Mouse (Mus musculus) midbrain, embryonic 14.5 days (tissue): ENCODE data around the gene Acd. TPM values are rescaled to one million over a fixed set of nuclear protein-coding genes. Genes with fewer than 3 reads are reported as not detected.
A peak's percentile ranks its signal among the peaks of the same experiment; 100 is the strongest.

ENCODE experiments used
- ATAC-seq: fragments of 200-750 bp; cut with Nextera tagmentation; 2 replicates; pipeline ENCODE4 v1.8.0; 2017; ENCODE audit warnings: moderate number of reproducible peaks, moderate library complexity; ENCODE audit not compliant: low FRiP score, low TSS enrichment
- DNase-seq: peaks from one replicate; pipeline ENCODE4 v3.0.0-alpha.2; 2015
- H3K27ac ChIP-seq: fragments of 300-500 bp; sonication (generic); replicated peaks from 2 replicates; pipeline ENCODE4 v1.5.1; 2014; ENCODE audit warnings: mild to moderate bottlenecking, low read depth, low read length, moderate library complexity
- H3K27me3 ChIP-seq: fragments of 300-500 bp; sonication (generic); 2 replicates; pipeline ENCODE4 v1.6.1; 2014; ENCODE audit warnings: low read length, control low read depth, mixed read lengths; ENCODE audit not compliant: control insufficient read depth, insufficient read depth
- H3K36me3 ChIP-seq: fragments of 300-500 bp; sonication (generic); 2 replicates; pipeline ENCODE4 v1.6.1; 2014; ENCODE audit warnings: low read length, control low read depth; ENCODE audit not compliant: control insufficient read depth, insufficient read depth
- H3K4me1 ChIP-seq: fragments of 300-500 bp; sonication (generic); 2 replicates; pipeline ENCODE4 v1.6.1; 2014; ENCODE audit warnings: mild to moderate bottlenecking, antibody characterized with exemption, low read length, control low read depth; ENCODE audit not compliant: control insufficient read depth, insufficient read depth
- H3K4me2 ChIP-seq: fragments of 300-500 bp; sonication (generic); 2 replicates; pipeline ENCODE4 v1.6.1; 2014; ENCODE audit warnings: mild to moderate bottlenecking, low read length, moderate library complexity
- H3K4me3 ChIP-seq: fragments of 300-500 bp; sonication (generic); replicated peaks from 2 replicates; pipeline ENCODE4 v1.5.1; 2014; ENCODE audit warnings: low read depth, low read length
- H3K9ac ChIP-seq: fragments of 300-500 bp; sonication (generic); replicated peaks from 2 replicates; pipeline ENCODE4 v1.6.1; 2014; ENCODE audit warnings: mild to moderate bottlenecking, low read length, moderate library complexity
- H3K9me3 ChIP-seq: fragments of 300-500 bp; sonication (generic); 2 replicates; pipeline ENCODE4 v1.6.1; 2016; ENCODE audit warnings: low read length, control low read depth, mixed read lengths; ENCODE audit not compliant: control insufficient read depth
- WGBS: fragments of 180-500 bp; shearing (Covaris S2); extraction: QIAGEN DNeasy Blood & Tissue Kit; methylation state at CpG from one replicate; pipeline ENCODE4 v1.1.7; 2014; 5-methylcytosine and 5-hydroxymethylcytosine counted together
- polyA plus RNA-seq: library from polyadenylated mRNA; unstranded; fragments of >200 nt; fragmentation: Nextera tagmentation; extraction: Ambion mirVana; gene quantifications from 2 replicates; pipeline ENCODE4 v1.2.1, GENCODE M21; 2014

Gene Acd
- polyA plus RNA-seq, 1 experiment from 2014 or later: 86.3 TPM

DNA sequence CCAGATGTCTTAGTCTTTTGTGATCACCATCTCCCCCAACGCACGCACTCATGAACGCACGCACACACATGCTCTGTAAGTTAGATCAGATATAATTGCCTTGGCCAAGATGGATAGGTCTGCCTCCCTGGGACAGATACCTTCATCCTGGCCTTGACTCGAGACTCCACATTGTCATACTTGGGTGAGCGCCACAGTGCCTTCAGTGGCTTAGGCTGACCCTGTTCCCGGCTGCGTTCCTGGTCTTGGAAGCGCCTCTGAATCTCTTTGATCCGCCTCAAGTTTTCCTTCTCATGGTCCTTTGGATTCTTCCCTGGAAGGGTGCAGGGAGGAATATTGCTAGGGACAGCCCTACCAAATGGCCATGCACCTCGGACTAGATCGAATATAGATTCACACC lies 5.5 kb upstream of the Acd start:
- no peak overlapping the region for H3K9ac ChIP-seq
- no peak for ATAC-seq

DNA sequence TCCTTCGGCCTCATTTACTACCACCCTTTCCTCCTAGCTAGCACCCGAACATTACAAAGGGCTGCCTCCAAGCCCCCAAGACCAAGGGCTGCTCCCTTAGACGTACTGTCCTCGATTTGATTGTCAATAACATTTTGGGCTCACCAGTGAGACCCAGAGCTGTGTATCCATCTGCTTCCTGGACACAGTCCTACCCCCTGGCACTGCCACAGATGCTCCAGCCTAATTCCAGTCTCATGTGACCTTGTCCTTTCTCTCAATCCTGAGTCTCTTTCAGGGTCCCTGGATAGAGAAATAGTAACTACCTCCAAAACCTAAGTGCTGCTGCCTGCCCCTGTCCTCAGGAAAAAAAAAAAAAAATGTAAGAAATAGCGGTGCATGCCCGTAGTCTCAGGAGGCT lies 4.1 kb upstream of the Acd start:
- H3K27me3 ChIP-seq: no peaks in the 10 kb centered on the region
- H3K4me2 ChIP-seq: no peak overlapping the region
- H3K27ac ChIP-seq: no peak overlapping the region
- 91% methylated on average over 6 of the region's 6 CpGs for WGBS
- no peaks in the 10 kb centered on the region for H3K9me3 ChIP-seq
- DNase-seq (no peak), ATAC-seq (no peak)
- no peak overlapping the region for H3K4me3 ChIP-seq
- H3K4me1 ChIP-seq: peaks cover 26% of the 10 kb centered on the region
- peaks cover 11% of the 10 kb centered on the region; the same call in 1 of the 2 replicates for H3K36me3 ChIP-seq
- no peak overlapping the region for H3K9ac ChIP-seq

More for the DNA sequence above, 5.5 kb upstream of the Acd start:
- Histone ChIP-seq H3K27me3 (no peaks in the 10 kb centered on the region), H3K27ac (no peak overlapping the region), H3K4me2 (peak overlapping the region; percentile 97), H3K9me3 (no peaks in the 10 kb centered on the region), H3K4me3 (no peak overlapping the region), H3K4me1 (peaks cover 20% of the 10 kb centered on the region), H3K36me3 (peaks cover 11% of the 10 kb centered on the region; the same call in 1 of the 2 replicates)
- no peak for DNase-seq
- WGBS: 73% methylated on average over 12 of the region's 12 CpGs

DNA sequence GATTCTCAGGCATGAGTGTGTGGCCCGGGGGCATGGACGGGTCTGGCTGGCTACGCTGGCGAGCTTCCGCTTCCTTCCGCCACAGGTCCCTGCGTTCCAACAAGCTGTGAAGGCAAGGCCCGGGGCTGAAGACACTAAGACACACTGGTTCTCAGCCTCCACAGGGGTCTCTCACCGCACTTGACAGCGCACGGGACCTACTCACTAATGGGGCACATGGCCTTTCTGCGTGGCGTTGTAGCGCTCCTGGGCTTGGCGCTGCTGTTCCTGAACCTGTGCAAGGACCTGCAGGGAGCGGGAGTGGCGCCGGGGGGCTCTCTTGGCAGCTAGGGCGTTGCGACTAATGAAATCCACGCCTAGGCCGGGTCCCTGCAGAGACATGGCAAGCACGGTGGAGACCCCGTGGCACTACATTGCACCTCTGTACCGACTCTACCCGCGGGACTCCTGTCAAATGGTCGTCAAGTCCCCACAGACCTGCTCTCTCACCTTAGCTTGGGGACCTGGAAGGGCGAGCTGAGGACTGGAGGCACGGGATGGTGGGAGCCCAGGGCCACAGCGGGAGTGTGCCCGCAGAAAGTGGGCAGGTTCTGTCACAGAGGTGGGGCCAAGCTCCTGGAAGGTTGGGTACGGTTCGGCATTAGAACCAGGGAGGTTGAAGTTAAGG lies 3.4 kb upstream of the Acd start:
- peaks cover 15% of the 10 kb centered on the region; the same call in 1 of the 2 replicates for H3K36me3 ChIP-seq
- WGBS: 94% methylated on average over 34 of the region's 34 CpGs
- H3K27ac ChIP-seq: no peak overlapping the region
- H3K4me3 ChIP-seq: no peak overlapping the region
- no peak overlapping the region for H3K9ac ChIP-seq
- H3K9me3 ChIP-seq: no peaks in the 10 kb centered on the region
- no peaks in the 10 kb centered on the region for H3K27me3 ChIP-seq
- DNase-seq (no peak), ATAC-seq (no peak)
- no peak overlapping the region for H3K4me2 ChIP-seq
- peaks cover 28% of the 10 kb centered on the region for H3K4me1 ChIP-seq

DNA sequence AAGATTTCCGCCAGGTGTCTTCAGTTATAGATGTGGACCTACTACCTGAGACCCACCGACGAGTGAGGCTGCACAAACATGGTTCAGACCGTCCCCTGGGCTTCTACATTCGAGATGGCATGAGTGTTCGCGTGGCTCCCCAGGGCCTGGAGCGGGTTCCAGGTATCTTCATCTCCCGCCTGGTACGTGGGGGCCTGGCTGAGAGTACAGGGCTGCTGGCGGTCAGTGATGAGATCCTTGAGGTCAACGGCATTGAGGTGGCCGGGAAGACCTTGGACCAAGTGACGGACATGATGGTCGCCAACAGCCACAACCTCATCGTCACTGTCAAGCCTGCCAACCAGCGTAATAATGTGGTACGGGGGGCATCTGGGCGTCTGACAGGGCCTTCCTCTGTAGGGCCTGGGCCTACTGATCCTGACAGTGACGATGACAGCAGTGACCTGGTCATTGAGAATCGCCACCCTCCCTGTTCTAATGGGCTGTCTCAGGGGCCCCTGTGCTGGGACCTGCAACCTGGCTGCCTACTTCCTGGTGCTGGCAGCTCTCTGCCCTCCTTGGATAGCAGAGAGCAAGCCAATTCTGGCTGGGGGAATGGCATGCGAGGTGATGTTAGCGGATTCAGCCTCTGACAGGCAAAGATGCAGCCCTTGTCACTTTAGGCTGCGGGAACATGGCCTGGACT lies 2.0 kb upstream of the Acd start:
- peaks cover 24% of the 10 kb centered on the region for H3K4me1 ChIP-seq
- H3K9me3 ChIP-seq: no peaks in the 10 kb centered on the region
- H3K27me3 ChIP-seq: no peaks in the 10 kb centered on the region
- H3K4me2 ChIP-seq: no peak overlapping the region
- DNase-seq: no peak
- 91% methylated on average over 24 of the region's 24 CpGs for WGBS
- H3K27ac ChIP-seq: no peak overlapping the region
- H3K36me3 ChIP-seq: peaks cover 27% of the 10 kb centered on the region
- H3K9ac ChIP-seq: no peak overlapping the region
- no peak overlapping the region for H3K4me3 ChIP-seq
- no peak for ATAC-seq

DNA sequence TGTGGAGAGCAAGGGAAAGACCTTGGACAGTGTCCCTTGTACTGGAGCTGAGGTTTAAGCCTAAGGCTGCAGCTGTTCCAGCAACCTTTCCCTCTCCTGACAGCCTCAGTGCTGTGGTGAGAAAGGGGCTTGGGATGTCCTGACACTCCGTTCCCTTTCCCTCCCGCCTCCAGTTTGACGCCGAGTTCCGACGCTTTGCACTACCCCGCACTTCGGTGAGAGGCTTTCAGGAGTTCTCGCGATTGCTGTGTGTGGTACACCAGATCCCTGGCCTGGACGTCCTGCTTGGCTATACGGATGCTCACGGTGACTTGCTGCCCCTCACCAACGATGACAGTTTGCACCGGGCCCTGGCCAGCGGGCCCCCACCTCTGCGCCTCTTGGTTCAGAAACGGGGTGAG lies 1.1 kb upstream of the Acd start:
- peak; percentile 9; the same call in 1 of the 2 replicates for ATAC-seq
- 25% methylated on average over 18 of the region's 18 CpGs for WGBS
- DNase-seq: peak; percentile 33

DNA sequence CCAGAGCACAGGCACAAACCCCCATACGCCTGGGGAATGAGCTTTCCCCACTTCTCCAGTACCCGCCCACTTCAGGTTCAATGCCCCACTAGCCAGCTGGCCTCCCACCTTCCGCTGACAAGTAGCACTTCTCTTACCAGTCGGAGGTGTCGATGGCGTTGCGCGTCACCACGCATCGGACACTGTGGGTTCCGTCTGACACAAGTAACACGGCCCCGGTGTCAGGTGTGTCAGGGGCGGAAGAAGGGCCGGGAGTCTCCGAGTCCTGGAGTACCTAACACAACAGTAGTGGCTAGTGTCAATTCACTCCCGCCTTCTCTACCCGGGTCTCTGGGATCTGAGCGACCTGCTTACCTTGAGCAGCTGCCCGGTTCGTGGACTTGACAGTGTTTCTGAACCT lies 336 bp downstream of the Acd start:
- Histone ChIP-seq H3K36me3 (peaks cover 45% of the 10 kb centered on the region), H3K27me3 (no peaks in the 10 kb centered on the region), H3K9me3 (no peaks in the 10 kb centered on the region), H3K4me1 (peaks cover 17% of the 10 kb centered on the region), H3K4me3 (peak overlapping the region; percentile 57), H3K4me2 (peak overlapping the region; percentile 83), H3K9ac (peak overlapping the region; percentile 68), H3K27ac (peak overlapping the region; percentile 92)
- DNase-seq (no peak), ATAC-seq (peak; percentile 49; the same call in 1 of the 2 replicates)
- 0% methylated on average over 21 of the region's 21 CpGs for WGBS

More for the DNA sequence above, 1.1 kb upstream of the Acd start:
- Histone ChIP-seq H3K36me3 (peaks cover 36% of the 10 kb centered on the region), H3K27me3 (no peaks in the 10 kb centered on the region), H3K4me3 (peak overlapping the region; percentile 57), H3K9ac (peak overlapping the region; percentile 68), H3K4me1 (peaks cover 16% of the 10 kb centered on the region), H3K4me2 (peak overlapping the region; percentile 83), H3K27ac (peak overlapping the region; percentile 92), H3K9me3 (no peaks in the 10 kb centered on the region)

DNA sequence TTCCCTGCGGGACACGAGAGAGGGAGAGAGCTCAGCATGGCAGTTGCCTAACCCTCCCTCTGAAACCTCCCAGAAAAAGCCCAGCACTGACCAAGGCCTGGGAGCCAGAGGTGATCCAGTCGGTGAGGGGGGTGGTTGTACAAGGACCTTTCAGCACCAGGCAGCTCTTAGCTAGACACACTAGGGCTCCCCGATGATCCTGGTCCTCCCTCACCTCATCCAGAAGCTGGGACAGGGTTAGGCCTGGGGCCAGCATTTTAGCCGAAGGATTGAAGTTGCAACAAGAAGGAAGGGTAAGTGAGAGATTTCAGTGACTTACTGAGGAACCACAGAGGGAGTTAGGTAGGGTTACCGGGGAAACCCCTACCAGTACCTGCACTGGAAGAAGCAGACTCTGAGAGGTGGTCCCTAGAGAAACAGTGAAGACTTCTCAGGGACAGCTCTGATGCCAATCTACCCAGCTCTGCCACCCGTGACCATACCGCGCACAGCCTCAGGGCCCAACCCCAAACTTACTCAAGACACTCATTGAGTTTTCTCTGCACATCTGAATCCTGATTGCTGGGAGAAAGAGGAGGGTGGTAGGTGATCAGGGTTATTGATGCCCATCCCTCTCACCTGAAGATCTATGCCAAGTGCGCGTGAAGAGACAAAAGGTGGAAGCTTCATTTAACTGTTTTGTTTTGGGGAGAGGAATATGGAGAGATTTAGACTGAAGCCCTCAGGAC lies 1.2 kb downstream of the Acd start:
- no peaks in the 10 kb centered on the region for H3K9me3 ChIP-seq
- DNase-seq (no peak), ATAC-seq (no peak)
- H3K36me3 ChIP-seq: peaks cover 49% of the 10 kb centered on the region
- peak overlapping the region; percentile 68 for H3K9ac ChIP-seq
- no peak overlapping the region for H3K27ac ChIP-seq
- WGBS: 88% methylated on average over 11 of the region's 11 CpGs
- H3K4me1 ChIP-seq: peaks cover 25% of the 10 kb centered on the region
- H3K4me2 ChIP-seq: peak overlapping the region; percentile 83
- no peaks in the 10 kb centered on the region for H3K27me3 ChIP-seq
- H3K4me3 ChIP-seq: peak overlapping the region; percentile 57

DNA sequence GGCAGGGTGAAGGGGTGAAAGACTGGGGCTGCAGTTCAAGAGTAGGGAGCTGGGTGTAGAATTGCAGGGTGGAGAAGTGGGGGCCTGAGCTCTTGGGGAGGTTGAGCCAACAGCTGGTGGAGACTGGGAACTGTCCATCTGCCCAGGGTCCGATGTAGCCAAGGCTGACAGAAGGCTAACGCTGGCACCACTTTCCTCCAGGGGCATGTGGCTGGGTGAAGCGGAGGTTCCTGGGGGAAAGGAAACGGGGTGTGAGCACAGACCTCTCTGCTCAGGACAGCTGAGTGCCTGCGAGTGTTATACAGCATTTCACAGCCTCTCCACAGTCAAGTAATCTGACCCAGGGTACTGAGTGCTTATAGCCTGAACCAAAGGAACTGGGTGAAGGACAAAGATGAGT lies 2.2 kb downstream of the Acd start:
- Histone ChIP-seq H3K4me2 (no peak overlapping the region), H3K4me1 (peaks cover 25% of the 10 kb centered on the region), H3K27me3 (no peaks in the 10 kb centered on the region), H3K36me3 (peaks cover 44% of the 10 kb centered on the region), H3K9ac (no peak overlapping the region), H3K27ac (no peak overlapping the region), H3K4me3 (no peak overlapping the region), H3K9me3 (no peaks in the 10 kb centered on the region)
- ATAC-seq (no peak), DNase-seq (no peak)
- 86% methylated on average over 5 of the region's 5 CpGs for WGBS
